Mouse (Mus musculus) hindbrain, postnatal 0 days (tissue): ENCODE measurements around the gene Nrgn. TPM values are rescaled to one million over a fixed set of nuclear protein-coding genes. Genes with fewer than 3 reads are reported as not detected.
A peak's percentile ranks its signal among the peaks of the same experiment; 100 is the strongest.

Source experiments
- ATAC-seq: fragments of 200-750 bp; cut with Nextera tagmentation; 2 replicates; pipeline ENCODE4 v1.8.0; 2017; ENCODE audit warnings: mild to moderate bottlenecking, moderate TSS enrichment, moderate library complexity
- DNase-seq: peaks from one replicate; pipeline ENCODE4 v3.0.0-alpha.2; 2015; ENCODE audit warnings: low spot score
- H3K27ac ChIP-seq: fragments of 300-500 bp; sonication (generic); 2 replicates; pipeline ENCODE4 v1.5.1; 2014; ENCODE audit warnings: mild to moderate bottlenecking
- H3K27me3 ChIP-seq: fragments of 300-500 bp; sonication (generic); 2 replicates; pipeline ENCODE4 v1.6.1; 2014; ENCODE audit warnings: low read length, mixed read lengths; ENCODE audit not compliant: insufficient read depth
- H3K36me3 ChIP-seq: fragments of 300-500 bp; sonication (generic); 2 replicates; pipeline ENCODE4 v1.6.1; 2014; ENCODE audit warnings: low read length, mixed read lengths; ENCODE audit not compliant: insufficient read depth
- H3K4me1 ChIP-seq: fragments of 300-500 bp; sonication (generic); 2 replicates; pipeline ENCODE4 v1.6.1; 2014; ENCODE audit warnings: antibody characterized with exemption, low read length, mixed read lengths; ENCODE audit not compliant: insufficient read depth
- H3K4me2 ChIP-seq: fragments of 300-500 bp; sonication (generic); 2 replicates; pipeline ENCODE4 v1.6.1; 2014; ENCODE audit warnings: low read depth, mild to moderate bottlenecking, low read length, moderate library complexity, mixed read lengths
- H3K4me3 ChIP-seq: fragments of 300-500 bp; sonication (generic); 2 replicates; pipeline ENCODE4 v1.5.1; 2014; ENCODE audit warnings: low read length
- H3K9ac ChIP-seq: fragments of 300-500 bp; sonication (generic); replicated peaks from 2 replicates; pipeline ENCODE4 v1.6.1; 2014; ENCODE audit warnings: mild to moderate bottlenecking, low read length, moderate library complexity, mixed read lengths
- H3K9me3 ChIP-seq: fragments of 300-500 bp; sonication (generic); 2 replicates; pipeline ENCODE4 v1.6.1; 2016; ENCODE audit warnings: low read length, mixed read lengths
- CTCF ChIP-seq: IDR thresholded peaks from 2 replicates; pipeline ENCODE4 v1.5.1; 2016; ENCODE audit warnings: antibody characterized with exemption, control low read depth, low read depth
- WGBS: fragments of 180-500 bp; shearing (Covaris S2); extraction: QIAGEN DNeasy Blood & Tissue Kit; methylation state at CpG from one replicate; pipeline ENCODE4 v1.1.7; 2014; 5-methylcytosine and 5-hydroxymethylcytosine counted together
- polyA plus RNA-seq: library from polyadenylated mRNA; unstranded; fragments of >200 nt; fragmentation: Nextera tagmentation; extraction: Ambion mirVana; gene quantifications from 2 replicates; pipeline ENCODE4 v1.2.1, GENCODE M21; 2015
- total RNA-seq: library from RNA; depleted of rRNA; stranded (reverse); fragments of >200 nt; gene quantifications from 2 replicates; pipeline ENCODE4 v1.2.3, GENCODE M21; 2014

The Nrgn gene
- total and polyA plus RNA-seq, 2 experiments from 2014 or later, result 8.3 to 15.4 TPM

DNA sequence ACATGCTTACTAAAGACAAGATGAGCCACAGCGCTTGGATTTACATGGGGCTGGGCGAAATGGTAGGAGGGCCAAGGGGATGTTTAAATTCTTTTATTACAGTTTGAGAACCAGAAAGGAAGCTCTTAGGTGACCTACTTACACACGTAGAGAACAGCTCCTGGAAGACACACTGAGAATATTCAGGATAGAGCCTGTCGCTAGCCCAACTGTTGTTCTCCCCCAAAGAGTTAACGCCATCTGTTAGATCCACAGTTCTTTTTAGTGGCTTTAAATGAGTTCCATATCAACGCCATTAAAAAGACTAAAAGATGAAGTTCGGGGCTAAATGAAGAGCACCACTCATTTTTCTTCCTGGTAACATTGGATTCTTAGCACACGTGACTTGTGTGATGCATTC is 33.7 kb downstream of the Nrgn start:
- Histone ChIP-seq H3K27ac (no peak overlapping the region), H3K4me1 (no peaks in the 10 kb centered on the region), H3K36me3 (peaks cover 21% of the 10 kb centered on the region; the same call in 1 of the 2 replicates), H3K4me3 (no peak overlapping the region), H3K27me3 (no peaks in the 10 kb centered on the region), H3K9ac (no peak overlapping the region), H3K4me2 (no peak overlapping the region), H3K9me3 (no peaks in the 10 kb centered on the region)
- WGBS, result 84% methylated on average over 8 of the region's 8 CpGs
- TF ChIP-seq CTCF, result no peak
- no peak for DNase-seq
- ATAC-seq, result no peak

DNA sequence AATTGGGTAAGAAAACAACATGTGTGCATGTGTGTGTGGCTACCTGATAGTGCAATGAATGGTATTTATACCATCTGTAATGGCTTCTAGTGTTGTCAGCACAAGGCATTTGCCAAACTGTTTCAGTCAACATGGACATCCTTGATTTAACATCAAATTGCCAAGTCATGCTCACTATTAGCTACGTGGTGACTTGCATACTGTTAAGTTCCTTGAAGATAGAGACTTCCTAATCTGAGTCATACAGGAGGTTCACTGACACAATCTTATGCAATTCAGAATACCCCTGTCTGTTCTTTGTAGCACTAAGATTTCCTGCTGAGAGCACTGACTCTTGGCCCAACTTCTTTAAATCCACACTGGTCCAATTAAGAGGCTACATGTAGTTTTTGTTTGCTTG is 35.2 kb downstream of the Nrgn start:
- H3K36me3 ChIP-seq, result peaks cover 13% of the 10 kb centered on the region; the same call in 1 of the 2 replicates
- TF ChIP-seq CTCF, result no peak
- ATAC-seq, result no peak
- 68% methylated on average over 1 of the region's 1 CpGs for WGBS
- no peaks in the 10 kb centered on the region for H3K9me3 ChIP-seq
- no peak overlapping the region for H3K27ac ChIP-seq
- no peak overlapping the region for H3K4me3 ChIP-seq
- H3K9ac ChIP-seq, result no peak overlapping the region
- H3K4me2 ChIP-seq, result no peak overlapping the region
- no peak for DNase-seq
- no peaks in the 10 kb centered on the region for H3K27me3 ChIP-seq
- H3K4me1 ChIP-seq, result no peaks in the 10 kb centered on the region; the same call in 1 of the 2 replicates

DNA sequence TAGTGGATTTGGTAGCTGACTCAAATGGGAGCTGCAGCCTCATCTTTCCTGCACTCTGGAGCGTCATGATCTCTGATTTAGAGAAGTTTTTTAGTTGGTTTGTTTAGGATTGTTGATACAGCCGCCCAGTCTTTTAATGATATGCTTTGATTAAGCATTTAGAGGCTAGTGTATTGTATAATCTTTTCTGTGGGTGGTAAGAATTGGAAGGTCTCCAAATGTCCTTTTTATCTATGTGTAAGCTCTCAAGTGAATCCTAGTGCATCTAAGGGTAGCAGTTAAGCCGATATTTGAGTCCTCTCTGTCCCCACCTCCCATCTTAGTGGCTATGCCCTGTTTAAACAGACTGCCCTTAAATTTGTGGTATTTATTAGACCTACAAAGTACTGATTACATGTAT is 38.2 kb downstream of the Nrgn start:
- H3K4me2 ChIP-seq, result no peak overlapping the region
- no peak for TF ChIP-seq CTCF
- H3K27me3 ChIP-seq, result no peaks in the 10 kb centered on the region
- peaks cover under 1% of the 10 kb centered on the region; the same call in 1 of the 2 replicates for H3K36me3 ChIP-seq
- ATAC-seq (no peak), DNase-seq (no peak)
- no peak overlapping the region for H3K27ac ChIP-seq
- 76% methylated on average over 3 of the region's 3 CpGs for WGBS
- no peak overlapping the region for H3K9ac ChIP-seq
- H3K9me3 ChIP-seq, result no peaks in the 10 kb centered on the region
- no peak overlapping the region for H3K4me3 ChIP-seq
- H3K4me1 ChIP-seq, result no peaks in the 10 kb centered on the region; the same call in 1 of the 2 replicates

DNA sequence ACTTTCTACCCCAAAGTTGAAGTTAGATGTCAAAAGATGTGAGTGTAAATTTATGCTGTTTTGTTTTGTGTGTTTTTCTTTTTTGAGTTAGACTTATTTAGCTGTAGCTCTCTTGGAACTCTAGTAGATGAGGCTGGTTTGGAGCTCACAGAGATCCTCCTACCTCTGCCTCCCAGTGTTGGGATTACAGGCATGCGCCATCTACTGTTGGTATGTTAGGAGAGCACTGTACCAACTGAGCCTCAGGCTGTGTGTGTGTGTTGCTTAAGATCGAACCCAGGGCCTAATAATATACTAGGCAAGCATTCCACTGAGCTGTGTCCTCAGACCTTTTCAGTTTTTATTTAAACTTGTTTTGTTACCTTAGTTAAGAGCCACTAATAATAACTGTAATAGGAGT is 40.6 kb downstream of the Nrgn start:
- no peak overlapping the region for H3K27ac ChIP-seq
- H3K4me1 ChIP-seq, result no peaks in the 10 kb centered on the region; the same call in 1 of the 2 replicates
- H3K9ac ChIP-seq, result no peak overlapping the region
- H3K36me3 ChIP-seq, result no peaks in the 10 kb centered on the region
- 89% methylated on average over 2 of the region's 2 CpGs for WGBS
- no peak overlapping the region for H3K4me2 ChIP-seq
- no peak overlapping the region for H3K4me3 ChIP-seq
- H3K27me3 ChIP-seq, result no peaks in the 10 kb centered on the region
- 0 out of 2 replicates have a peak, but pooled peaks have one; percentile 3 for TF ChIP-seq CTCF
- no peaks in the 10 kb centered on the region for H3K9me3 ChIP-seq
- DNase-seq (no peak), ATAC-seq (no peak)

DNA sequence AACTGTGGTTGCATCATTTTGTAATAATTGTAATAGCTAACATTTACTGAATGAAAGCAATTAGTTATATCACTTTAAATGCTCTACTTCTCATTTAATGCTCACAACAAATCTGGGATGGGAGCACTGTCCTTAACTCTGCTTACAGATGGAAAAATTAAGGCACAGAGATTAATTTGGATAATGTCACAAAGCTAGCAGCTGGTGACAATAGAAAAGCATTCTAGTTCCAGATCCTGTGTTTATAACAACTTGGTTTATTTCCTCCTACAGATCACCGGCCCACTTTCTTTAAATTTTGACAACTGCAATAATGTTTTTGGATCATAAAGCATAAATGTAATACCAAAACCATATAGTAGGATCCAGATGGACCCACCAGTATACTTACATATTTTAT is 46.7 kb downstream of the Nrgn start:
- no peaks in the 10 kb centered on the region for H3K4me1 ChIP-seq
- WGBS, result 90% methylated on average over 1 of the region's 1 CpGs
- H3K4me2 ChIP-seq, result no peak overlapping the region
- no peak overlapping the region for H3K27ac ChIP-seq
- no peaks in the 10 kb centered on the region for H3K36me3 ChIP-seq
- DNase-seq (no peak), ATAC-seq (no peak)
- no peaks in the 10 kb centered on the region for H3K27me3 ChIP-seq
- no peak overlapping the region for H3K9ac ChIP-seq
- TF ChIP-seq CTCF, result no peak
- H3K4me3 ChIP-seq, result no peak overlapping the region
- no peaks in the 10 kb centered on the region for H3K9me3 ChIP-seq

DNA sequence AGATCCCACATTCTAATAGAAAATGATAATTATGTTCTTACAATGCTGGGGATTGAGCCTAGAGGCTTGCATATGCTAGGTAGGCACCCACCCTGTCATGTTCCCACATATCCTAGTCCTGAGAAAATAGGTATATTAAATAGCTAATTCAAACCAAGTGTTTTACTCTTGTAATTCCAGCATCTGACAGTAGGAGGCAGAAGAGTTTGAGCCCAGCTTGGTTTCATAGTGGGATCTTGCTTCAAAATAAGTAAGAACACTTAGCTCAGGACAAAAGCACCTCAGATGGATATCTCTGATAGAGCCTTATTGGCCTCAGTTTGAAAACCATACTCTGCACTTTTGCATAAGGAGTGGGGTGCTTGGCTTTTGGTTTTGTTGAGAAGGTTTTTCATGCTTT is 48.4 kb downstream of the Nrgn start:
- Histone ChIP-seq H3K4me3 (no peak overlapping the region), H3K27ac (no peak overlapping the region), H3K27me3 (no peaks in the 10 kb centered on the region), H3K4me1 (no peaks in the 10 kb centered on the region), H3K9ac (no peak overlapping the region), H3K36me3 (no peaks in the 10 kb centered on the region), H3K9me3 (no peaks in the 10 kb centered on the region), H3K4me2 (no peak overlapping the region)
- DNase-seq (no peak), ATAC-seq (no peak)
- no peak for TF ChIP-seq CTCF

DNA sequence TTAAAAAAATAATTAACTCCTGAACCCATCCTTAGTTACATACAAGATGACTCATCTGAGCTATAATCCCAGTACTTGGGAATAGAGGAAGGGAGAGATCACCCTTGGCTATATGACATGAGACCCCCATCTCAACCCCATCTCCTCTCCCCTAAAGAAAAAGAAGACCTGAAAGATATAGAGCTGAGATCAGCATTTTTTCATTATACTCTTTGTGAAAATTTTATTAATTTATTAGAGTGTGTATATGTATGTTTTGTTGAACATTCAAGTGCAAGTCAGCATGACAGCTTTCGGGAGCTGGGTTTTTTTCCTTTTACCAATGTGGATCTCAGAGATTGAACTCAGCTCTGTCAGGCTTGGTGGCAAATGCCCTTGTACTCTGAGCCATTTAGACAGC is 51.5 kb downstream of the Nrgn start:
- ATAC-seq, result no peak
- no peaks in the 10 kb centered on the region for H3K36me3 ChIP-seq
- no peak for TF ChIP-seq CTCF
- WGBS, result 97% methylated on average over 1 of the region's 1 CpGs
- no peak overlapping the region for H3K4me2 ChIP-seq
- H3K27ac ChIP-seq, result no peak overlapping the region
- no peaks in the 10 kb centered on the region for H3K9me3 ChIP-seq
- H3K9ac ChIP-seq, result no peak overlapping the region
- H3K27me3 ChIP-seq, result no peaks in the 10 kb centered on the region
- no peak overlapping the region for H3K4me3 ChIP-seq
- DNase-seq, result no peak
- H3K4me1 ChIP-seq, result no peaks in the 10 kb centered on the region
